Mouse (Mus musculus) kidney, adult 9 months (tissue): ENCODE measurements around the gene Raf1.
"Not testable (repeated sequence)": the region's sequence is repeated elsewhere in the genome, so short reads cannot be mapped to it uniquely, and the experiment has no call there.

Experiments used
- DNase-seq: peaks from one replicate; pipeline ENCODE4 v3.0.0; 2022

The Raf1 gene

DNA sequence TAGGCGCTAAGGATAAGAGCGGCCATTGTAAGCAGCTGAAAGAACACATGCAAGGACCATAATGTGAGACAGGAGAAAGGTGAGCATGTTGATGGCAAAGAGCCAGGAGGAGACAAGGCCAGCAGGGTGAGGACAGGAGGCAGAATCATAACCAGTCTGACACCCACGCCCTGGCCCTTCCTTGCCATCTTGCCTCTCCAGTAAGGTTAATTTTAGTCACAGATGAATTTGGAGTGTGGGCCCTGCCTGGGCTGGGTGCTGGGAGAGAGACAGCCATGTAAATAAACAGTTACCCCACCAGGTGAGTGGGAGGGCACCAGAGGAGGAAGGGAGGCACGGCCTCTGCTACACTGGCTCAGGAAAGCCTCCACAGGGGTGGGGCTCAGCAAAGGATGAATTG, 4.6 kb upstream of the Raf1 start:
- no peak for DNase-seq

DNA sequence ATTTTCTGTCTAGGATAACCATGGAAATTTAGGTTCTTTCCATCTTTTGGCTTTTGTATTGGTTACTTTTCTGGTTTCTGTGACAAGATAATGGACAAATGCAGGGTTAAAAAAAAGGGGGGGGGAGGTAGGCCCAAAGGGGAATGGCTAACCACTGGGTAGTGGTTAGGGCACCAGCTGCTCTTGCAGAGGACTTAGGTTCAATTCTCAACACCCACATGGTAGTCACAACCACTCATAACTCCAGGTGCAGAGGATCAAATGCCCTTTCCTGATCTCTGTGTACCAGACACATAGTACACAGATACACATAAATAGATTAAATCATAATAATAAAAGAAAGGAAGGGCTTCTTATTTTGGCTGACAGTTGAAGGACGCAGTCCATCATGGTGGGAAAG, 1.6 kb upstream of the Raf1 start:
- no peak for DNase-seq

DNA sequence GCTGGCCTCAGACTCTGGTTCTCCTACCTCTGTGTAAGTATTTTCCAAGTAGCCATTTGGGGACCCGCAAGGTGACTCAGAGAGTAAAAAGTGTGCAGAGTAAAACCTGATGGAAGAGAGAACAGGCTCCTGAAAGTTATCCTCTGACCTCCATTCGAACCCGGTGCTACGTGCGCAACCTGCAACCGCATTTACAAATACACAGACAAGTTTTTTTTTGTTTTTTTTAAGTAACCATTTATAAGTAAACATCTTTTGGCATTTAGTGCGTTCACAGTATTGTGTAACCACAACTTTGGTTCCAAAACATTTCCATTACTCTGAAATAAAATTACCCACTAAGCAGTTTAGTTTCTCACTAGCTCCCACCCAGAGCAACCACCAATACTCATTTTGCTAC, 1.0 kb upstream of the Raf1 start:
- no peak for DNase-seq

DNA sequence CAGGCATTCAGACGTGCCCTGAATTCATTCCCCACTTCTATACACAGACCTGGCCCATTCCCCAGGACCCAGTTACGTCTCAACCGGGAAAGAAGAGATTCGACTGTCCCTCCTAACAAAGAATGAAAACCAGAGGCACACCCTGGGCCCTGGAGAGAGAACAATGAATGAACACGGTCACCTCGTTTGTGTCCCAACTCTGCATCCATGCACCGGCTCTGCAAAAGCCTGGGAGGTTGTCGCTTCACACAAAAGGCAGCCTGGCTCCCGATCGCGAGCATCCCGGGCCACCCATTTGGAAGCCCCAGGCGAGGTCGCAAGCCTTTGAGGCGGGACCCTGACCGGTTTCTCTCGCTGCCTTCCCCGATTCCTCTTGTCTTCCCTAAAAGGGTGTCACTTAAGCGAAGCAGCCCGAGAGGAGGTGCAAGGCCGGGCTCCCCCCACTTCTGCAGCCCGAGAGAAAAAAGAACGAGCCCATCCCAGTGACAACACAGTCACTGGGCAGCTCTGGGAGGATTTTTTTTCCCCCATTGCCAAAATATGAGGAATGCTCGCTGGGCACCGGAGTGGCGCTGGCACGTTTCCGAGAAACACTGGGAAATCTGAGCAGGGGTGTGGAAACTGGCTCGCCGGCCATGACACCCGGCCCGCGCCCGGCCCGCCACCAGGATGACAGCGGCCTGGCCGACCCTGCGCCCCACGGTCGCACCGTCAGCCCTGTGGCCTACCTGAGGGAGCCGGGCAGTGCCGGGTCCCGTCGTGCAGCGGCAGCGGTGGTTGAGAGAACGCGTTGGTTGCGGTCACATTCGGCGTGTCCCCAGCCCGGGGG, 713 bp downstream of the Raf1 start:
- peak; percentile 77 for DNase-seq

DNA sequence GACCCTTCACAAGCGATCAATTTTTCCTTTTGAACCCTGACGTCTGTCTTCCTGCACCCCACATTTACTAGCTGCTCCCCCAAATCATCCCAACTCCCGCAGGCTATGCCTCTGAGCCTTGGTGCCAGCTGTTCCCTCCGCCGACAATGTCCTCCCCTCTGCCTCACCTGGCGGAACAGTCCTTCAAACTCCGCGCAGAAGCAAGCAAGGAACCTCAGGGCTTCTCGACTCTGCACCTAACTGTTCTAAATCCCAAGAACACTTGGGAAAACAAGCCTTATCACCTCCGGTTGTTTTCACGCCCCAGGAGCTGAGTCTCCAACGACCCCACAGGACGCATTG, 1.3 kb downstream of the Raf1 start:
- DNase-seq, result peak; percentile 41

DNA sequence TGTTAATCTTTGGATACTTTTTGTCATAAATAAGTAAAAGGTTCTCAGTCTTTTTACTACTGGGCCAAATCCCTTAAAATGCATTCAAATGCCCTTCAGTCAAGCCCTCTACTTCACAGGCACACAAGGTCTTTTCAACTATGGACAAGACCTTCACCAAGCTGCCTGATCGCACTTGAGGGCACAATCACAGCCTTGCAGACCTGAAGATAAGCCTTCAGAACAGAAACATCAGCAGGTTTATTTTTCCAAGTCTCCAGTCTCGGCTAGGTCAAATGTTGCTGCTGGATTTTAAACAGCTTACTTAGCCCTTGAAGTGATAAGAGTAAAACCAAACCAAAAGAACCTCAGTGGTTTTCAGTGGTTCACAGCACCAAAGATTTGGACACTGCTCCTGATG, 2.1 kb downstream of the Raf1 start:
- peak; percentile 50 for DNase-seq

DNA sequence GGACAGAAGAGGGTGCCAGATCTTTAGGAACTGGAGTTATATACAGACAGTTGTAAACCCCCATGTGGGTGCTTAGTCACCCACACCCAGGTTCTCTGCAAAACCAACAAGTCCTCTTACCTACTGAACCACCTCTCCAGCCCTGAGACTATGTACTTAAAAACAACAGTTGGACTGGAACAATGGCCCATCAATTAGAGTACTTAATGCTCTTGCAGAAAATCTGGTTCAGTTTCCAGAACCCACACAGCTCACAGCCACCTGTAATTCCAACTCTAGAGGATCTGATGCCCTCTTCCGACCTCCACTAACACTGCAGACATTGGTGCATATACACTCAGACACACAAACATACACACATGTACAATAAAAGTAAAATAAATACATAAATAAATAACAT, 3.7 kb downstream of the Raf1 start:
- no peak for DNase-seq

DNA sequence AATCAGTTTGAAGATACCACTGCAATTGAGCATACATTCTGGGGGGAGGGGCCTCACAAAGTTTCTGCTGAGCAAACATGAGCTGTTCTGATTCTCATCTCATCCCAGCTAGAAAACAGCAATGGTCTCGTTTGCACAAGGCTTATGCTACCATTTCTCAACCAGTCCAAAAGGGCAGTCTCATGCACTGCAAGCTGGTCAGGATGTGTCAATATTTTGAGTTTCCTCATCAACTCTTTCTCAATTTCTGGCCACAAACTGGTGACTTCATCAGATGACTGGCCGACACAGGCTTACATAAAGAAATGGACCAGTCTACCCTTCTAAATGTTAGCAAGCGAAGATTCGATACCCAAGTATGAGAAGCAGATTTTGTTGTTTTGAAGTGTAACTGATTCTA, 9.8 kb downstream of the Raf1 start:
- no peak for DNase-seq

DNA sequence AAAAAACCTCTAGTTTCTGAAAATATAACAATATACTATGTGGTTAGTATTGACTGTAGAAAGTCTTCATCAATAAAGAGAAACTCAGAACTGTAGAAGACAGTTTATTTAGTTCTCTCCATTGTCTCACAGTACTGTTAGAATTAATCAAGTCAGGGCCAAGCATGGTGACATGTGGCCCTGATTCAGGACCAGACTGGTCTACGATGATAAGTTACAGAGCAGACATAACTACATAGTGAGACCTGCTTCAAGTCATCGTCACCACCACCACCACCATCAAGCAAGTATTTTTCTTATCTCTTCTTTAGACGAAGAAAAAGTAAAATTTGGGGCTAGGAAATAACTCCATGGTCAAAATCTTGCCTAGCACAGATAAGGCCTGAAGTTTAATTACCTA, 12.2 kb downstream of the Raf1 start:
- no peak for DNase-seq

DNA sequence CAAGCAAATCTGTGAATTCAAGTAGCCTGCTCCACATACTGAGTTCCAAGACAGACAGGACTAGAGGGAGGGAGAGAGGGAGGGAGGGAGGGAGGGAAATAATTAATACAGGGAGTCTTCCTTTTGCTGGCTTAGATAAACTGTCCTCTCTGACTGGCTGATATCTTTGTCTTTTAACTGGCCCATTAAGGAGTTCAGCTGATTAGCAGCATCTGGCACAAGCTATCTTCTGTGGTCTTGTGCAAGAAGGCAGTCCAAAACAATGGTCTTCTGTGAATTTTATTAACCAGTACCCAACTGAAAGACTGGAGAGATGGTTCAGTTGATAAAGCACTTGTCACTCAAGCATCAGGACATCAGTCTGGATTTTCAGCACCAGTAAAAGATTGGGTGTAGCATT, 17.6 kb downstream of the Raf1 start:
- no peak for DNase-seq

DNA sequence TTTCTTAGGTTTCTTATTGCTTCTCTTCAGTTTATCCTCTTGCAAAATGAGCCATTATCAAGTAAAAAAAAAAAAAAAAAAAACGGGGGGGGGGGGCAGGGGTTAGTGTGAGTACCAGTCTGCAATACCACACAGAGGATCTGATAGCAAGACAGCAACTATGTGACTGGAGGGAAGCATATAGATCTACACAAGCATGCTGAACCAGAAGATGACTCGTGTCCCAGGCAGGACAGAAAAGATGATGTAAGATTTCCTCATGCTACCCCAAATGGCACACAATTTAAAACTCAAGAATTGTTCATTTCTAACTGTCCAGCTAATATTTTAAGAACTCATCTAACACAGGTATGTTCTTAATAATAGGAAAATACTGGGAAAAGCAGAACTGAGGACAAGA, 22.5 kb downstream of the Raf1 start:
- DNase-seq, result no peak

DNA sequence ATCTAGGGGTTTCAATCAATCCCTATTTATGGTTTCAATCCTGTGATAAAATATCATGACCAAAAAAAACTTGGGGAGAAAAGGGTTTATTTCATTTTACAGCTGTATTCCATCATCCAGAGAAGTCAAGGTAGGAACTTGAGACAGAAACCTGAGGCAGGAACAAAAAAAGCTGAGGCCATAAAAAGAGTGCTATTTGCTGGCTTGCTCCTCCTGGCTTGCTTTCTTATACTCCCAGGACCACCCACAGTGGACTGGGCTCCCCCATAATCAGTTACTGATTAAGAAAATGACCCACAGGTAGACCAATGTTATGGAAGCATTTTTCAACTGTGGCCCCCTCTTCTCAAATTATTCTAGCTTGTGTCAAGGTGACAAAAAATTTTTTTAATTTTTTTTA, 24.7 kb downstream of the Raf1 start:
- DNase-seq, result no peak

DNA sequence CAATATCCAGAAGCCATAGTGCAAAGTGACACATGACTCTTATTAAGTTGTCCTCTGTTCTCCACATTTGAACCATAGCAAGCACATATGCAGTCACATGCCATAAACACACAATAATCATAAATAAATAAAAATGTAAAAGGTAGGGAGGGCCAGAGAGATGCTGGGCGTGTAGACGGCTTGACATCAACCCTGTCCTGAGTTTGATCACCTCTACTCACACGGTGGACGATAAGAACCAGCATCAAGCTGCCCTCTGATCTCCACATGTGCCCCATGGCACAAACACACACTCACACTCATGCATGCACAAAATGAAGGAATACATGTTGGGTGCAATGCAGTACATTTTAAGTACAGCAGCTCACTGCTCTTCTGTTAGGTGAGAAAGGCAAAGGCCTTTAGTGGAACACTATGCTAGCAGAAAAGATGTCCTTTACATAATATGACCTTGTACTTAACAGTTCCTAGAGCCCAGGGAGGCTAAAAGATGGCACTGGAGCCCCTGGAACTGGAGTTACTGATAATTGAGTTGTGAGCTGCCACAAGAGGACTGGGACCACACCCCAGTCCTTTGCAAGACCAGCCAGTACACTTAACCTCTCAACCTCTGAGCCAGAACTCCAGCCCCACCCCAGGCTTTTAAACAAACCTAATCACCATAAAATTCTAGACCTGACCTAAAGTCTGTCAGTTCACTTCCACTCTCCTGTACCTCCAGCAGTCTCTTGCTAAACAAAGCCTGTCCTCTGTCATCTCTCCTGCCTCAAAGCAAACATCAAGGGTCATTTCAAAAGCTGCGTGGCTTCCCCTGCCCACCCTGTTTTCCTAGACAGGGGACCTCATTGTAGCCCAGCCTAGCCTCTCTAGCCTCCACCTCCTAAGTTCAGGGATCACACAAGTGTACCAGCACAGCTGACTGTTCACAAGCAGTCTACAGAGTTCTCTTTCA, 25.7 kb downstream of the Raf1 start:
- DNase-seq, result no peak

DNA sequence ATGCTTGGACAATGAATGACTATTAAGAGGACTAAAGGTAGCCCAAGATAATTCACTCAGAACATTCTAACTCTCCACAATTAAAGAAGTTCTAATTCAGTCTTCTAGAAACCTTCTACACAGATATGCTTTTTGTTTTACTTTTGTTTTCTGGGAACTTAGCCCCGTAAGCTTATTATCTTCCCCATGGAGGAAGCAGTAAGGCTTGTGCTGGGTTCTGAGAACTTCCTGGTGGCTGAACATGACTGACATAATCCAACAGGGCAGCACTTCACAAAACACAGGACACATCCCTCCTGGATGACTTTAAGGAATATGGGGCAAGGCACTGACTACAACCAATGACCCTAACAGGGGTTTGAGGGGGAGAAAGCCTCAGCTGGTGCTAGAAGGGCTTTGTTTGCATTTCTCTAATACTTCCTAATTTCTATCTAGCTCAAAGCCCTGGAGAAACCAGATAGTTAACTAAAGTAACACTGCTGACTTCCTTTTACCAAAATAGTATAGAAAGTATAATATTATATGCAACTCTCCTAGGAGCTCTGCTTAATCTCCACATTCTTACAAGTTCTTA, 26.6 kb downstream of the Raf1 start:
- no peak for DNase-seq

DNA sequence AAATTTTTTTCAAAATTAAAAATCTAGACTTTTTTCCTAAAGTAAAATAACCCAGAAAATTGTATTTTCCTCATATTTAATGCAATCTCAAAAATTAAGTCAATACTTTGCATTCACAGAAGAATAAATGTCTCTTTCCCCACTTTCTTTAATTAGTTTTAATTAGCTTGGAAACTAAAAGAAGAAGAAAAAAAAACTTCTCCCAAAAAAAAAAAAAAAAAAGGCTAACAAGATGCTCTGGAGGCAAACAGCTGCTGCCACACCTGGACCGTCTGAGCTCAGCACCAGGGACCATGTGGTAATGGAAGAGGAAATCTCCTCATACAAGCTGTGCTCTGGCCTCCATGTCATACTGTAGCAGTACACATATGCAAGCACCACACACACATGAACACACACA, 33.1 kb downstream of the Raf1 start:
- no peak for DNase-seq

DNA sequence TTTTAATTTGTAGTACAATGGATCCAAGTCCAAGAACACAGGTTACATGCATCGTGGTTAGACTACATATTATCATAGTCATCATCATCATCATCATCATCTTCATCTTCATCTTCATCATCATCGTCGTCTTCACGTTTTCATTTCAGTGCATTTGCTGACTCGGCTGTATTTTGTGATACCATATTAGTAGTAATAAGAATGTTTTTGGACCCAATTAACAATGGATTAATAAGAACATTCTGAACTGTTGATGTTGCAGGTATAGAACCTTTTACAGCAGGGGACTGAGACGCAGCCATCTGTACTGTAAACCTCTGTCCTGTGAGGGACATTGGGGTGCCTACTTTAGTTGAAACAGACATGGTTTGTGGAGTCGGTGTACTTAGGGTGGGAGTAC, 38.2 kb downstream of the Raf1 start:
- DNase-seq, result not testable (repeated sequence)

DNA sequence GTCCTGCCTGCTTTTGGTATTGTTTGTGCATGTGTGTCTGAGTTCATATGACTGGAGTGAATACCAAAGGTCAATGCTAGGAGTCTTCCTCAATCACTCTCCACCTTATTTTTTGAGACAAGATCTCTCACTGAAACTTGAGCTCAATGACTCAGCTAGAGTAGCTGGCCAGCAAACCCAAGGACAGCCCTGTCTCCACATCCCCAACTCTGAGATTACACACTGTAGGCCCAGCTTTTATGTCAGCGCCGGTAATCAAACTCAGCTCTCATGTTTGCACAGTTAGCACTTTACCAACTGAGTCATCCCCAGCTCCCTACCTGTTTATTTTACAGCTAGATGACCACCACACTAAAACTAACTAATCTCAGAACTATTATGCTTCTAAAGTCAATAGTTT, 42.4 kb downstream of the Raf1 start:
- DNase-seq, result no peak

DNA sequence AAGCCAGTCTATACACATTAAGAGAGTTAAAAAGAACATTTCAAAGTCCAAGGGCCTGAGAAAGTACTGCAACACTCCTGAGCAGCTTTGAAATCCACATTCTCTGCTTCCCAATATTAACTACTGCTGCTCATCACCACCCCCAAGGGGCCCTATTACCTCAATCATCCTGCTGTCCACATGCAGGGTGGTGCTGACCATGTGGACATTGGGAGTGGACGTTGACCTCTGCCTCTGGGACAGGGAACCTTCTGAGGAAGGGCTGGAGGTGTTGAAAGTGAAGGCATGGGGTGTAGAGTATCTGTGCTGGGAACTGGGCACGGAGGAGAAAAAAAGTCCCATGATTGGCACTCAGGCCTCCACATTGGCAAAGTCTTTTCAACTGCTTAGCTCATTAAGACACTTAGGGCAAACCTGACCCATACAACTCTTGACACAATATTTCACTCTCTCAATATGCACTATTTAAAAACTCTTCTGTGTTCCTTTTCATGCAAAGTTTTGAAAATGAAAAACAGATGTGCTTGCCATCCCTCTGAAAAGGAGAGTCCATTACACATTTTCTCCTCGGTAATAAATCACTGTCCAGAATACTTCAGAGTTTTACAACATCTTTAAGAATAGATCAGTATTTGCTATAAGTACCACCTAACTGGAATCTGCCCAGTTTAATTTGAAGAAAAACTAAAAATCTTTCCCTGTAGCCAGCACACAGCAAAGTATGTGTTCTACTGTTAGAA, 45.2 kb downstream of the Raf1 start:
- peak; percentile 74 for DNase-seq

DNA sequence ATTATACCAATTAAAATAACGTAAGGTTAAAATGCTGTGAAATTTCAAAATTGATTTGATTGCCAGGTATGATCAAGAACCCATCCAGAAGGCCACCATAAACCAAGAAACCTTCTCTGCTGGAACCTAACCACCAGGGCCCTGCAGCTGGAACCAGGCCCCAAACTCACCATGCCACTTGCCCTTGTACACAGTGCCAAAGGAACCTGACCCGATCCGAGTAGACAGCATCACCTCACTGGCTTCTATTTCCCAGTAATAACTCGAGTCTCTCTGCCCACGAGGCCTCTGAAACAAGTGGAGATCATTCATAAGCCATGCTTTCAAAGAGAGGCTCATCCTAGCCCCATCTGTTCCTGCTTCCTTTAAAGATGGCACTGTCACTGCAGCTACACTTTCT, 50.3 kb downstream of the Raf1 start:
- no peak for DNase-seq

DNA sequence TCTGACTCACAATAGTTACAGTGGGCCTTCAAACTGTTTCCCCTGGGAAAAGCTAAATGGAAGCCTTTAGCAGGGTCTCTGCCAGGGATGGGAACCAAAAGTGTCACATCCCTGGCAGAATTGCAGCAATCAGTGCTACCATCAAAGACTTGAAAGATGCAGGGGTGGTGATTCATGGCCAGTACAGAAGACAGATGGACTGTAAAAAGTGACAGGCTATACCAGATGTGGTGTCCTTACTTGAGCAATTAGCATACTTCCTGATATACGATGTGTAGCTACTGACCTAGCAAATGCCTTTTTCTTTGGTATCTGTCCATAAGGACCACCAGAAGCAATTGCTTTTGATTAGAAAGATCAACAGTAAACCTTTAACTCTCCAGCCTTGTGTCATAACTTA, 55.5 kb downstream of the Raf1 start:
- no peak for DNase-seq

DNA sequence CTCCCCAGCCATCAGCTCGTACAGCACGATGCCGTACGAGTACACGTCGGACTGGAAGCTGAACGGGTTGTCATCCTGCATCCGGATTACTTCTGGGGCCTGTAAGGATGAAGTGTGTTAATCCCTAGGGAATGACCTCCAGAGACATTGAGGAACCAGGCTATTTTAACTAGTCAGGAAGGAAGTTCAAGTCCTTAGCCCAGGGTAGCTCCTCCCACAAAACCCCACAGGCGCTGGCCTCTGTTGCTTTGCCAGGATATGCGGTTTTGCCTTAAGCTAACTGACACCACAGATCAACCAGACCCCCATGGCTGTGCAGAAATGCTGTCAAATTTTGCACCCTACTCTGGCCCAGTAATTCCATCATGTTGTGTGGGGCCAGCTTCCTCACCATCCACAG, 56.6 kb downstream of the Raf1 start:
- peak; percentile 66 for DNase-seq

DNA sequence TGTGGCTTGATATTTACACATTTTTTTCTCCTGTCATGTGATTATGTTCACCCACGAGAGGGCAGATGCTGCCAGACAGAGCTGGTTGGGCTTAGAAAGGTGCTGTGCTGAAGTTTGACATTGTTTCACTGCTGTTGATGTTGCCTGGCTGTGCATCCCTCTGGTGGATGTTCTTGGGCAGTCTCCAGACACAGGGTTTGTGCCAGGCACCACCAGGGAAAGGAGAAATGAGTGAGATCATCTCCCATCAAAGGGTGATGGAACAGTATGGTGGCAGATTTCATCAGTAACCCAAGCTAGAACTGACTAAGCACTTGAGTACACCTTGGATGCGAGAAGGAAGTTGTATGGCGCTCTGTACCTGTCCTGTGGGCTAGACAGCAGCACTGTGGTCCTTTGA, 60.5 kb downstream of the Raf1 start:
- DNase-seq, result no peak

DNA sequence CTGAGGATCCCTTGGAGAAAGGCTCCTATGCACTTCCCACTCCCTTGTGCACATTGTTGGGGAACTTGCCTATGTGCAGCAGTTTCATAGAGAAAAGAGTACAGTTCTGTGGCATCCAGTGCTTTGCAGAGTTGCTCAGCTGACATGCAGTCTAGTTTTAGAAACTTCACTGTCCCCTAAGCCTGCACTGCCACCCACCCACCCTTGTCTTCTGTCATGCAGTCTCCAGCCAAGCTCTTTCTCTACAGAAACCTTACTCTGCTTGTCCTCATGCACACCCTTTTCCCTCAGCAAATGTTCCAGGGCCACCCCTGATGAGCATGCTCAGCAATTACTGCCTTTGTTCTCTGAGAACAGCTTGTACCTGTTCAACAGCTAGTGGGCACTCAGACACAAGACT, 62.6 kb downstream of the Raf1 start:
- DNase-seq, result no peak
